Mouse (Mus musculus) embryonic fibroblast, embryonic 13.5 days (primary cell): ENCODE data around the gene Plk5. TPM values are rescaled to one million over a fixed set of nuclear protein-coding genes. Genes with fewer than 3 reads are reported as not detected.

Experiments used
- H3K27ac ChIP-seq: 2 replicates; pipeline ENCODE4 v1.5.1; 2012; ENCODE audit warnings: low read length, control low read depth, inconsistent platforms; ENCODE audit not compliant: insufficient read depth
- H3K4me1 ChIP-seq: 2 replicates; pipeline ENCODE4 v1.6.1; 2011; ENCODE audit warnings: low read length; ENCODE audit not compliant: control insufficient read depth, insufficient read depth
- H3K4me3 ChIP-seq: 2 replicates; pipeline ENCODE4 v1.5.1; 2011; ENCODE audit warnings: mild to moderate bottlenecking, control low read depth, low read length; ENCODE audit not compliant: insufficient read depth
- CTCF ChIP-seq: IDR thresholded peaks from 2 replicates; pipeline ENCODE4 v1.5.1; 2011; ENCODE audit warnings: mild to moderate bottlenecking, control low read depth, low read length, moderate library complexity, borderline replicate concordance; ENCODE audit not compliant: insufficient read depth
- POLR2A ChIP-seq: IDR thresholded peaks from 2 replicates; pipeline ENCODE4 v1.6.1; 2011; ENCODE audit warnings: low read depth, mild to moderate bottlenecking, control low read depth, low read length, moderate library complexity
- polyA plus RNA-seq: library from polyadenylated mRNA; stranded (reverse); fragments of >200 nt; gene quantifications from 2 replicates; pipeline ENCODE4 v1.2.4, GENCODE M21; 2011; ENCODE audit warnings: low read depth; ENCODE audit not compliant: missing spikeins, insufficient read length

Plk5 gene
- polyA plus RNA-seq, 1 experiment: not detected

DNA sequence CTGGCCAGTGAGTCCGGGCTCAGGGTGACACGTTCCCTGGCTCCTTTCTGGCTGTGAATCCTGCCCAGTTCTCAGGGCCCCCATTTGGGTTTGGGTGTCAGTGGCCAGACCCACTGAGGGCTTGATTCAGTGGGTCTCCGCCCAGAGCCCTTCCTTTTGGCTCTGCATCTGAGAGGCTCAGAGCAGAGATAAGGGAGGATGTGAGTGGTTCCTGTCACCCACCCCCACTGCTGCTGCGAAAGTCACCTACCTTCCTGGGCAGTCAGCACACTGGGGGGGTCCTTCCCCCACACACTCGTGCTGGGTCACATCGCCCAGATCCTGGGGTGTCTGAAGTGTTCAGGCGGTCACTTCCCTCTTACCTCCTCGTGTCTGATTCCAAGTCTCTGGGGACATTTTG lies 3.5 kb upstream of the Plk5 start:
- no peak for TF ChIP-seq POLR2A
- no peak for TF ChIP-seq CTCF
- no peak overlapping the region for H3K27ac ChIP-seq
- no peak overlapping the region for H3K4me3 ChIP-seq
- H3K4me1 ChIP-seq: no peaks in the 10 kb centered on the region

GRCm38 (mm10) chr10:80355431-80355830 lies 828 bp upstream of the Plk5 start:
- Histone ChIP-seq H3K4me3 (no peak overlapping the region), H3K27ac (no peak overlapping the region), H3K4me1 (no peaks in the 10 kb centered on the region)
- no peak for TF ChIP-seq POLR2A
- no peak for TF ChIP-seq CTCF

GRCm38 (mm10) chr10:80356737-80357136 lies 478 bp downstream of the Plk5 start:
- no peaks in the 10 kb centered on the region for H3K4me1 ChIP-seq
- no peak overlapping the region for H3K4me3 ChIP-seq
- no peak for TF ChIP-seq POLR2A
- no peak for TF ChIP-seq CTCF
- no peak overlapping the region for H3K27ac ChIP-seq

- no peak for TF ChIP-seq POLR2A
- no peak for TF ChIP-seq CTCF
- H3K27ac ChIP-seq: no peak overlapping the region
- no peaks in the 10 kb centered on the region for H3K4me1 ChIP-seq
- H3K4me3 ChIP-seq: no peak overlapping the region
Measured at GRCm38 (mm10) chr10:80357336-80357735, 1.1 kb downstream of the Plk5 start.

DNA sequence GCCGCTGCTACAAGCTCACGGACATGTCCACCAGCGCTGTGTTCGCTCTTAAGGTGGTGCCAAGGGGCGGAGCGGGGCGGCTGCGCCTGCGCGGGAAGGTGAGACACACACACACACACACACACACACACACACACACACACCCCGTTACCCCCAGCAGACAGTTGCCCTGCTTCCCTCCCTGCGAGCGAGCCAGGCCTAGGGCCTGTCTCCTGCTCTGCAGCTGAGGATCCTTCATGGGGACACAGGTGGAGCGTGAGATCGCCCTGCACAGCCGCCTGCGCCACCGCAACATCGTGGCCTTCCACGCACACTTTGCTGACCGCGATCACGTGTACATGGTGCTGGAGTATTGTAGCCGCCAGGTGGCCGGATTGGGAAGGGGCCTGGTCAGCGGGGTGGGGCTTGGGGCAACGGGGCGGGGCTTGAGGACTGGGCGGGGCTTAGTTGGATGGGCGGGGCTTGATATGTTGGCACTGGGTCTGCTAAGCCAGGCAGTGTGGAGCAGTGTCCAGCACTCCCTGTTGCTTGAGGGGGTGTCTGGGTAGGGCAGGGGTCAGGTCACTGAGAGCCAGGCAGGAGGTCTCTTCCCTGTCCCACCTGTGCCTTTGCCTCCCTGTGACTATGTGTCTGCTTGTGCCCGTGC lies 1.9 kb downstream of the Plk5 start:
- H3K4me1 ChIP-seq: no peaks in the 10 kb centered on the region
- no peak overlapping the region for H3K27ac ChIP-seq
- TF ChIP-seq CTCF (no peak), POLR2A (no peak)
- H3K4me3 ChIP-seq: no peak overlapping the region

GRCm38 (mm10) chr10:80363734-80364133 lies 7.5 kb downstream of the Plk5 start:
- no peak for TF ChIP-seq CTCF
- no peak for TF ChIP-seq POLR2A
- H3K27ac ChIP-seq: no peak overlapping the region
- H3K4me3 ChIP-seq: no peak overlapping the region

DNA sequence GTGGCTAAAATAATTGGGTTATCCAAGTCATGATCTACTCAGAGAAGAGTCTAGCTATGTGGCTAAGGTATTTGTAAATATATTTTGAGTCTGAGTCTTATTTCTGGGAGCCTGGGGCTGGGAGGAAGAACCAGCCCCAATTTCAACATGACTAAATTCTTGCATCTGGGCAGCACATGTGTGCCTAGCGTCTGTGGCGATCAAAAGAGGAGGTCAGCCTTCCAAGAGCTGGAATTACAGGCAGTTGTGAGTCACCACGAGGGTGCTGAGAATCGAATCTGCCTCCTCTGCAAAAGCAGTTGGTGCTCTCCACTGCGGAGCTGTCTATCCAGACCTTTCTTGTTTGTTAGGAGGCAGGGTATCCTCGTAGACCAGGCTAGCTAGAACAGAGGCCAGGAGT lies 9.5 kb downstream of the Plk5 start:
- no peak overlapping the region for H3K27ac ChIP-seq
- no peaks in the 10 kb centered on the region; the same call in 1 of the 2 replicates for H3K4me1 ChIP-seq
- no peak overlapping the region for H3K4me3 ChIP-seq
- no peak for TF ChIP-seq CTCF
- no peak for TF ChIP-seq POLR2A

More at GRCm38 (mm10) chr10:80363734-80364133, 7.5 kb downstream of the Plk5 start:
- no peaks in the 10 kb centered on the region; the same call in 1 of the 2 replicates for H3K4me1 ChIP-seq

- Histone ChIP-seq H3K4me3 (no peak overlapping the region), H3K4me1 (no peaks in the 10 kb centered on the region; the same call in 1 of the 2 replicates), H3K27ac (no peak overlapping the region)
- no peak for TF ChIP-seq POLR2A
- TF ChIP-seq CTCF: no peak
Measured at GRCm38 (mm10) chr10:80367954-80368353, 11.7 kb downstream of the Plk5 start.

DNA sequence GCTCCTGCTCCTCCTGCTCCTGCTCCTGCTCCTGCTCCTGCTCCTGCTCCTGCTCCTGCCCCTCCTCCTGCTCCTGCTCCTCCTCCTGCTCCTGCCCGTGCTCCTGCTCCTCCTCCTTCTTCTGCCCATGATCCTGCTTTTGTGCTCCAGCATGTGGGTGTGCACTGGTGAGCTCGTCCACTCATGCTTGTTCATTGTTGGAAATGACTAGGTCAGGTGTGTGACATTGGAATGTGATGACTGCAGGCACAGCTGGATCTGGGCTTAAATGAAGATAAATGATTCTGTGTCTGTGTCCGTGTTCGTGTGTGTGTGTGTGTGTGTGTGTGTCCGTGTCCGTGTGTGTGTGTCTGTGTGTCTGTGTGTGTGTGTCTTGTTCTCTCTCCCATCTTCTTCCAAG lies 12.1 kb downstream of the Plk5 start:
- Histone ChIP-seq H3K4me1 (no peaks in the 10 kb centered on the region; the same call in 1 of the 2 replicates), H3K27ac (no peak overlapping the region), H3K4me3 (no peak overlapping the region)
- TF ChIP-seq POLR2A (no peak), CTCF (no peak)

DNA sequence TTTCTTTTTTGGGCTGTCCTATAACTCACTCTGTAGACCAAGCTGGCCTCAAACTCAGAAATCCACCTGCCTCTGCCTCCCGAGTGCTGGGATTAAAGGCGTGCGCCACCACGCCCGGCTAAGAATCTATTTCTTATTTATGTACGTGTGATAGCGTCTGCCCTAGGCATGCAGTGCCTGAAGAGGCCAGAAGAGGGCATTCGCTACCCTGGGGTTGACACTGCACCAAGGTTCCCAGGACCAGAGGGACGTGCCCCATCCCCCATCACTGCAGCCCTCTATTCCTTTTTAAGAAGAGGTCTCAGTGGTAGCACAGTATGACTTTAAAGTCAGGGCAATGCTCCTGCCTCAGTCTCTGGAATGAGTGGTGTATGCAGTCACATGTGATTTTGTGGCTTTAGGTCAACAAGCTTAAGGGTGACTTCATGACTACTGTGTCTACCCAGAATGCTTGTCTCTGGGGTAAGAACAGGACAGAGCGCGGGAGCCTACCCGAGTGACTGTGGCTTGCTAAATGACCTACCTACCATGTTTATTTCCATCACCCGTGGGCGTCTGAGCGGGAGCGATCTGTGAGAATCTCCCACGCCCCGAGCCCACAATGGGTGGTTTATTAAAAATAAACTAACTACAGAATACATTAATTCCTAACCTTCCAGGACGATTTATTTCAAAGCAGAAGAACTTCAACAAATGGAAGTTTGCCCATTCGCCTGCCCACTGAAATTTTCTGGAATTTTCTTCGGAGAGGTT lies 13.9 kb downstream of the Plk5 start:
- Histone ChIP-seq H3K4me1 (no peaks in the 10 kb centered on the region; the same call in 1 of the 2 replicates), H3K4me3 (no peak overlapping the region), H3K27ac (no peak overlapping the region)
- TF ChIP-seq CTCF (0 out of 2 replicates have a peak, but pooled peaks have one; percentile 8), POLR2A (no peak)
